Mouse (Mus musculus) mammary gland, adult 2 months (tissue): ENCODE data around the gene Cyb5d1. TPM values are rescaled to one million over a fixed set of nuclear protein-coding genes. Genes with fewer than 3 reads are reported as not detected.

Experiments
- polyA plus RNA-seq: library from polyadenylated mRNA; depleted of rRNA; stranded (reverse); fragments of >200 nt; gene quantifications from 2 replicates; pipeline ENCODE4 v1.2.3, GENCODE M21; 2012; ENCODE audit warnings: low replicate concordance; rRNA removed

Cyb5d1 gene
- 17.6 and 18.6 TPM in 2 replicates for polyA plus RNA-seq

DNA sequence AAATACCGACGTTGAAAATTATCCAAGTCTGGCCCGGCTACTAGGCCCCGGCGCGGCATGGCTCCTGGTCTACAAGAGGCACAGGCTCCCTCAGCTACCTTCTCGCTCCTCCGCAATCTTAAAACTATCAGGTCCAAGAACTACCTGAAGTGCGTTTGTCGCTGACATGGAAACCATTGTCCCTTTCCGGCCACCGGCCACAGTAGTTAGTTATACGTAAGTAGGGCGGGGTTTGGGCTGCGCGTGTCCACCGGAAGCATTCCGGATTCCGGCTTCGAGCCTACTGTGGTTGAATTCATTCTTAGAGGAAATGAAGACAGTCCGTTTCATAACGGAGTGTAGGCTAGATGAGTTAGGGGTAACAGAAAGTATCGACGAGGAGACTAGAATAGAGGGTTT, at the start of gene Cyb5d1, which contains the start of gene Naa38:
Gene Cyb5d1, minus strand, starts transcription at position 397 of the 399 bp plus-strand sequence.
Gene Naa38, plus strand, starts transcription at position 253 of the 399 bp plus-strand sequence.

DNA sequence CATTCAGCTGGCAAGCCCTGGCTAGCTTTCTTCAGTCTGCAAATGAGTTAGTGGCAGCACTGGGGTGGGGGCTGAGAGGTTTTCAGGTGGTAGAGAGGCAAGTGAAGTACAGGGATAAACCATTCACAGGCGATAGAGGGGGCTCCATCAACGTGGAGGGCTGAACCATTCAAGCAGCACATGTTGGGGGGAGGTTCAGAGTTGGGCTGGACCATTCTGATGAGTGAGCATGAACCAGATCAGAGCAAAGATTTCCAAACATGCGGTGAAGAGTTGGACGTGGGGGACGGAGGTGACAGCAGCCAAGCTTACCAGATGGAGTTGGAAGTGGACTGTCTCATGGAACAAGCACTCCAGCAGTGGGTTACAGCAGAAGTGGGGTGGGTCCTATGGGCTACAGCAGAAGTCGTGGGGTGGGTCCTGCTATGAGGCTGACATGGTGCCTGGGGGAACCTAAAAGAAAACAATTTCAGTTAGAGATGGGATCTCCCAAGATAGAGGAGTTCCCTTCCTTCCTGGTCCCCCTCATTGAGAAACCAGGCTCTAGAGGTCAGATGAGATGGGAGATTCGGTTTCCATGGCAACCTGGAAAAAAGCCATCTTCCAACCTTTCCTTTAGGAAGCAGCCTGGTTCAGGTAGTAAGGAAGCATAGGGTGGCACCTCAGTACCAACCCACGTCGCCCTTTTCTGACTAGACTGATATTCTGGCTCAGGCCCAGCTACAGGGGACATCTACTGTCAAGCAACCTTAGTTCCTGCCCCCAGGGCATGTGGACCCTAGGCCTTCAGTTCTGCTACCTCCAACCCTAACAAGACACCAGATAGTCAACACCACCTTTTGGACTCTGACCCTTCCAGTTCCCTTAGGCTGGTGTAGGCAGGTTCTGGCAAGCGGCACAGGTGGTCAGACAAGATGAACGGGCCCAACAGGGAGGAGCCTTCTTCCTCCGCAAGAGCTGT, 18.1 kb upstream of the Cyb5d1 start, which contains the start of gene Kdm6b:
Gene Kdm6b, minus strand, starts transcription at position 455 of the 961 bp plus-strand sequence.

DNA sequence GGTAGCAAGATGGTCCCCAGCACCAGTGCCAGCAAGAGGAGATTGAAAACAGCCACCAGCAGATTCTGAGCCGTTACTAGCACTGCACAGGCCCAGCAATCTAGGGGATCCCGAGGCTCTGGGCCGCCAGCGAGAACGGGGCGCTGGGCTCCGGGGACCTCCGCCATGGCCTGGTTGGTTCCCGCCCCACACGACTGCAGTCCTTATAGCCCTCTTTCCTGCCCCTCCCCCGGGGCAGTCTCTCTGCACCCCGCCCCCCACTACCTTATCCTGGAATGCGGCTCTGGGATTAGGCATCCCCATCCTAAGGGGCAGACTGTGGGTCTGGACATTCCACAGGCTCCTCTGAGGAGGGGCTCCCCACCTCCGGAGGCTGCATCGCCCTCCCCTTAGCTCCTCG, 2.6 kb upstream of the Cyb5d1 start, which contains the start of gene Tmem88:
Gene Tmem88, minus strand, starts transcription at position 176 of the 400 bp plus-strand sequence.

DNA sequence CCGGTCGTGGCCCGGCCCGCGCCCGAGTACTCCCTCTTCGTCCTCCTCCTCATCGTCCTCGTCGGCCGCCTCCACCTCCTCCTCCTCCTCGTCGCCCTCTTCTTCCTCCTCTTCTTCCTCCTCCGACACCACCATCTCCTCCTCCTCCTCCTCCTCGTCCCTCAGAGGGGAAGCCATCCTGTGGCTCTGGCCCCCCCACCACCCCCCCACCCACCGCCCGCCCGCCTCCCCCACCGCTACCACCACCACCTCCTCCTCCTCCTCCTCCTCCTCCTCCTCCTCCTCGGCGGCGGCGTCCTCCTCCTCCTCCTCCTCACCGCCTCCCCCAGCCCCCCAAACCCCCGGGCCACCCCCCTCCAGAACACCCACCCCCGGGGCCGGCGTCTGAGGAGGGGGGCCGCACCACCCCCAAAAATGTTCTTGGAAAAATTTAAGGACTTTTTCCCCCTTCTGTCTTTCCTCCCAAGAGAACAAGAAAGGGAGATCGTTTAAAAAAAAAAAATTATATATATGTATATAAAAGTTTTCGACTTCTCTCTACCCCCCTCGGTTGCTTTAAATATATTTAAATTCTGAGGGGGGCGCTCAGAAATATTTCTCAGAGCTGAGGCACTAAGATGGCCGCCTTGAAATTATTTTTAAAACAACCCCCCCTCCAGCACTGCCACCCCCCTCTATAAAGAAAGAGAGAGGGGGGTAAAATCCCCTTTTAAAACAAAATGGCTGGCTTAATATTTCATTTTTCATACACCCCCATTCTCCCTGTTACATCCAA, 26.0 kb downstream of the Cyb5d1 start, which contains the start of gene Chd3:
Gene Chd3, minus strand, starts transcription at position 192 of the 775 bp plus-strand sequence.

Other genes with a start within 250 kb of the Cyb5d1 start
- 0.05 and 1.6 TPM in 2 replicates for gene Alox12b, start 238.6 kb downstream of the Cyb5d1 start, polyA plus RNA-seq
- gene Alox8, start 197.8 kb downstream of the Cyb5d1 start, polyA plus RNA-seq: 0.08 TPM in 1 of 2 replicates, not detected in the other
- gene Gucy2e, start 158.6 kb downstream of the Cyb5d1 start, polyA plus RNA-seq: 0.14 and 0.24 TPM in 2 replicates
- 6.4 and 7.9 TPM in 2 replicates for gene Cntrob, start 71.9 kb downstream of the Cyb5d1 start, polyA plus RNA-seq
- 31.5 and 86.9 TPM in 2 replicates for gene Trappc1, start 71.7 kb downstream of the Cyb5d1 start, polyA plus RNA-seq
- 2.1 and 2.7 TPM in 2 replicates for gene Kcnab3, start 69.4 kb downstream of the Cyb5d1 start, polyA plus RNA-seq
- gene Rnf227, start 55.2 kb downstream of the Cyb5d1 start, polyA plus RNA-seq: 0.36 and 2.5 TPM in 2 replicates
- gene Chd3, start 26.2 kb downstream of the Cyb5d1 start, polyA plus RNA-seq: 109 and 197 TPM in 2 replicates
- 151 and 175 TPM in 2 replicates for gene Naa38, start 144 bp downstream of the Cyb5d1 start, polyA plus RNA-seq
- 51.2 and 75.7 TPM in 2 replicates for gene Tmem88, start 2.6 kb upstream of the Cyb5d1 start, polyA plus RNA-seq
- gene Kdm6b, start 18.0 kb upstream of the Cyb5d1 start, polyA plus RNA-seq: 8.2 and 21.0 TPM in 2 replicates
- 0.20 and 0.27 TPM in 2 replicates for gene Dnah2, start 153.5 kb upstream of the Cyb5d1 start, polyA plus RNA-seq
- 1.1 and 2.5 TPM in 2 replicates for gene Efnb3, start 164.6 kb upstream of the Cyb5d1 start, polyA plus RNA-seq
- gene Wrap53, start 184.6 kb upstream of the Cyb5d1 start, polyA plus RNA-seq: 19.0 and 19.8 TPM in 2 replicates
- gene Trp53, start 184.7 kb upstream of the Cyb5d1 start, polyA plus RNA-seq: 122 and 145 TPM in 2 replicates
- gene Atp1b2, start 210.3 kb upstream of the Cyb5d1 start, polyA plus RNA-seq: 11.6 and 60.5 TPM in 2 replicates
- gene Shbg, start 222.3 kb upstream of the Cyb5d1 start, polyA plus RNA-seq: 0.08 TPM in 1 of 2 replicates, not detected in the other
- 2.1 and 6.7 TPM in 2 replicates for gene Sat2, start 226.4 kb upstream of the Cyb5d1 start, polyA plus RNA-seq
- 50.5 and 57.2 TPM in 2 replicates for gene Fxr2, start 237.4 kb upstream of the Cyb5d1 start, polyA plus RNA-seq